Mouse (Mus musculus) heart, embryonic 11.5 days (tissue): Measurements from ENCODE around the gene Ddc. TPM values are rescaled to one million over a fixed set of nuclear protein-coding genes. Genes with fewer than 3 reads are reported as not detected.

Source experiments
- ATAC-seq: fragments of 200-750 bp; cut with Nextera tagmentation; replicated peaks from 2 replicates; pipeline ENCODE4 v1.8.0; 2017; ENCODE audit warnings: moderate library complexity; ENCODE audit not compliant: insufficient number of reproducible peaks, low FRiP score, low TSS enrichment
- H3K27ac ChIP-seq: fragments of 300-500 bp; sonication (generic); 2 replicates; pipeline ENCODE4 v1.5.1; 2014; ENCODE audit warnings: mild to moderate bottlenecking, low read depth, low read length
- H3K27me3 ChIP-seq: fragments of 300-500 bp; sonication (generic); 2 replicates; pipeline ENCODE4 v1.6.1; 2014; ENCODE audit warnings: mild to moderate bottlenecking, low read length, mixed read lengths; ENCODE audit not compliant: control insufficient read depth, insufficient read depth
- H3K36me3 ChIP-seq: fragments of 300-500 bp; sonication (generic); 2 replicates; pipeline ENCODE4 v1.6.1; 2014; ENCODE audit warnings: mild to moderate bottlenecking, low read length, moderate library complexity, mixed read lengths; ENCODE audit not compliant: control insufficient read depth, insufficient read depth
- H3K4me1 ChIP-seq: fragments of 300-500 bp; sonication (generic); 2 replicates; pipeline ENCODE4 v1.6.1; 2014; ENCODE audit warnings: low read length; ENCODE audit not compliant: control insufficient read depth, insufficient read depth
- H3K4me2 ChIP-seq: fragments of 300-500 bp; sonication (generic); 2 replicates; pipeline ENCODE4 v1.6.1; 2014; ENCODE audit warnings: mild to moderate bottlenecking, moderate library complexity
- H3K4me3 ChIP-seq: fragments of 300-500 bp; sonication (generic); 2 replicates; pipeline ENCODE4 v1.5.1; 2014; ENCODE audit warnings: low read depth, low read length
- H3K9ac ChIP-seq: fragments of 300-500 bp; sonication (generic); 2 replicates; pipeline ENCODE4 v1.6.1; 2014; ENCODE audit warnings: mild to moderate bottlenecking, low read depth, low read length, moderate library complexity
- H3K9me3 ChIP-seq: fragments of 300-500 bp; sonication (generic); replicated peaks from 2 replicates; pipeline ENCODE4 v1.6.1; 2016; ENCODE audit warnings: low read length; ENCODE audit not compliant: control insufficient read depth
- WGBS: fragments of 180-500 bp; shearing (Covaris S2); extraction: QIAGEN DNeasy Blood & Tissue Kit; methylation state at CpG from one replicate; pipeline ENCODE4 v1.1.7; 2014; ENCODE audit not compliant: insufficient replicate concordance; 5-methylcytosine and 5-hydroxymethylcytosine counted together
- polyA plus RNA-seq: library from polyadenylated mRNA; unstranded; fragments of >200 nt; fragmentation: Nextera tagmentation; extraction: Ambion mirVana; gene quantifications from 2 replicates; pipeline ENCODE4 v1.2.1, GENCODE M21; 2014

The Ddc gene
- polyA plus RNA-seq, 1 experiment from 2014 or later: 39.7 TPM

DNA sequence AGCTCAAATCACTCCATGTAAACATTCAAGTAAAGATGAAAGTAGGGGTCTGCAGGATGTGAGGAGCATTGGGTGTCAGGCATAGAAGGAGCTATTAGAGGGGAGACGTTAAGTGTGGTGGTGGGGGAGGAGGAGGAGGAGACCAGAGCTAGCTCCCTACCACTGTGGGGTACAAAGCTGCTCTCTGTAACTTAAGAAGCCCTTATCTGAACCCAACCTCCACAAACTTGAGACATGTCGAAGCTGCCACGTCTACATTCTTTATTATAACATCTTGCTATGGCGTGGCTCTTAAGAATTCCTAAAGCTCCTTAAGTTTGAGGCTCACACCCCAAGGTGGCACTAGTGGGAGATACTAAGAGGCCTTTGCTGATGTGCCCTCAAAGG, 20.1 kb downstream of the Ddc start:
- no peaks in the 10 kb centered on the region for H3K27me3 ChIP-seq
- 0 out of 2 replicates have a peak overlapping the region, but pooled peaks have one; percentile 36 for H3K9ac ChIP-seq
- 11% methylated on average over 4 of the region's 4 CpGs for WGBS
- H3K4me2 ChIP-seq: no peak overlapping the region
- ATAC-seq: no peak
- H3K36me3 ChIP-seq: no peaks in the 10 kb centered on the region
- H3K4me1 ChIP-seq: peaks cover 45% of the 10 kb centered on the region
- no peaks in the 10 kb centered on the region for H3K9me3 ChIP-seq
- peak overlapping the region; percentile 94 for H3K27ac ChIP-seq
- no peak overlapping the region for H3K4me3 ChIP-seq

GRCm38 (mm10) chr11:11876366-11876765, 21.6 kb downstream of the Ddc start:
- Histone ChIP-seq H3K36me3 (no peaks in the 10 kb centered on the region), H3K9me3 (no peaks in the 10 kb centered on the region), H3K27ac (peak overlapping the region; percentile 18; the same call in 1 of the 2 replicates), H3K9ac (no peak overlapping the region), H3K27me3 (no peaks in the 10 kb centered on the region), H3K4me2 (no peak overlapping the region), H3K4me1 (peaks cover 53% of the 10 kb centered on the region), H3K4me3 (no peak overlapping the region)
- no peak for ATAC-seq
- WGBS: 74% methylated on average over 3 of the region's 3 CpGs

DNA sequence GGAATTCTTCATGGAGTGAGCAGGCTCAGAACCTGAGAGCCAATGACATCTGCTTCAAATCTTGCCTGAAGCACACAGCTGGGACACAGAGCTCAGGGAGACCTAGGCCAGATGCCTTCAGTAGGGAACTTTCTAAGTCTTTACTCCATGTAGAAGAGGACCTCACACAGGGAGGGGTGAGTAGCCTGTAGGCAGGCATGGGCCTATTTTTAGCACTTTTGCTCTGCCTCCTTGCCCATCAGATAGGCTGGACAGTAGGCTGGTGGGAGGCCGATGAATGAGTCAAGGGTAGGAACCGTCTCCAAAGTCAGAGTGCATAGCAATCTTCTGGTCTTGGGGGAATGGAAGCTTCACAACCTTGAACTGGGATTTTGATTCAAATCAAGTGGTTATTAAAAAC, 22.7 kb downstream of the Ddc start:
- H3K4me1 ChIP-seq: peaks cover 52% of the 10 kb centered on the region
- no peaks in the 10 kb centered on the region for H3K9me3 ChIP-seq
- ATAC-seq: peak; percentile 46
- 24% methylated on average over 2 of the region's 2 CpGs for WGBS
- H3K4me3 ChIP-seq: no peak overlapping the region
- no peak overlapping the region for H3K9ac ChIP-seq
- H3K36me3 ChIP-seq: no peaks in the 10 kb centered on the region
- no peaks in the 10 kb centered on the region for H3K27me3 ChIP-seq
- peak overlapping the region; percentile 81 for H3K27ac ChIP-seq
- H3K4me2 ChIP-seq: no peak overlapping the region

- WGBS: 55% methylated on average over 20 of the region's 20 CpGs
- no peak overlapping the region for H3K4me3 ChIP-seq
- H3K36me3 ChIP-seq: no peaks in the 10 kb centered on the region
- H3K27me3 ChIP-seq: no peaks in the 10 kb centered on the region
- no peak for ATAC-seq
- H3K9ac ChIP-seq: 0 out of 2 replicates have a peak overlapping the region, but pooled peaks have one; percentile 35
- no peak overlapping the region for H3K4me2 ChIP-seq
- no peaks in the 10 kb centered on the region for H3K9me3 ChIP-seq
- H3K4me1 ChIP-seq: peaks cover 34% of the 10 kb centered on the region
- H3K27ac ChIP-seq: peak overlapping the region; percentile 64
Observed at GRCm38 (mm10) chr11:11873023-11873908, 24.7 kb downstream of the Ddc start.

- peak overlapping the region; percentile 74 for H3K27ac ChIP-seq
- H3K4me2 ChIP-seq: no peak overlapping the region
- H3K36me3 ChIP-seq: no peaks in the 10 kb centered on the region
- no peaks in the 10 kb centered on the region for H3K9me3 ChIP-seq
- H3K27me3 ChIP-seq: no peaks in the 10 kb centered on the region
- no peak for ATAC-seq
- peaks cover 31% of the 10 kb centered on the region for H3K4me1 ChIP-seq
- 66% methylated on average over 3 of the region's 3 CpGs for WGBS
- H3K9ac ChIP-seq: no peak overlapping the region
- H3K4me3 ChIP-seq: no peak overlapping the region
Observed at GRCm38 (mm10) chr11:11872140-11872795, 25.7 kb downstream of the Ddc start.

DNA sequence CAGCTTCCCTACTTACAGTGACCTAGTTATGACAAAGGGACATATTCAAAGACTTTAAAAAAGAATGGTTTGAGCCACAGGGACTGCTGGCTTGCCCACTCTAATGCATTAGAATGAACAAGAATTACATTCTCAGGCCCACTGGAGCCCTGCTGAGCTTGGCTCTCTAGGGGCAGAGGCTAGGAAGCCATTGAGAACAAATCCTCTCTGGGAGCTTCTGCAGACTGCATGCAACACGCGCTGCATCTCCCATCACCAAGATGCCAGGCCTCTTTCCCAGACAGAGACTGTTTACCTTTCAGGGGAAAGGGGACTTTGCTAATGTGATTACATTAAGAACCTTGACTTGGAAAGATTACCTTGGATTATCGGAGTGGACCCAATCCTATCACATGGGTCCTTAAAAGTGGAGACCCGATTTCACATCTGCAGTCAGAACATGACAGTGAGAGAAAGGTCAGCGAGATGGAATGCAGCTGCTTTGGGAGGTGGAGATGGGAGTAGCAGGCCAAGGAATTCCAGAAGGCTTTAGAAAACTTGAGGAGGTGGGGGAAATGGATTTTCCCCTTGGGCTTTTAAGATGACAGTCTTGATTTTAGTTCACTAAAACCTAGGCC, 26.6 kb downstream of the Ddc start:
- WGBS: 27% methylated on average over 5 of the region's 5 CpGs
- Histone ChIP-seq H3K27me3 (no peaks in the 10 kb centered on the region), H3K4me3 (no peak overlapping the region), H3K36me3 (no peaks in the 10 kb centered on the region), H3K27ac (peak overlapping the region; percentile 74), H3K9ac (no peak overlapping the region), H3K4me1 (peaks cover 30% of the 10 kb centered on the region), H3K9me3 (no peaks in the 10 kb centered on the region), H3K4me2 (no peak overlapping the region)
- ATAC-seq: no peak

DNA sequence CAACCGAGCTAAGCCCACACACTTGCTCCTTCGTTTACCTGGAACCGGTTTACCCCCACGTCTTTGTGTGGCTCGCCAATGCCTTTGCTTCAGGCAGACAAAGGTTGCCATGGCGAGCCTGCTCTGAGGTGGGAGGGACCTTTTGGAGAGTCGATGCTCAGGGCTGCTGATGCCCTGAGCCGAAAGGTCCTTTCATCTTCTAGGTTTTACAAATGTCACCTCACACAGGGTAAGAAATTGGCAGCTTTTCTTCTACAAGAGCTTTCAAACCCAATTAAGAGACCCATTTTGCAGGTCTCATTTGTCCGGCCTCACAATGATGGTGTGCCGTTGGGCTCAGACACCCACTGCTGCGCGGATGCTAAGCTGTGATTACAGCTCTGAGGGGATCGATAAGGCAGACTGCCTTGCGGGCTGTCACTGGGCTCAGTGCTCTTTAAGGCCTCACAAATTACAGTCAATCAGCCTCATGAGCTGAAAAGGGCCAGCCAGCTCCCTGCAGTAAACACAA, 29.9 kb downstream of the Ddc start:
- WGBS: 13% methylated on average over 14 of the region's 14 CpGs
- Histone ChIP-seq H3K27me3 (no peaks in the 10 kb centered on the region), H3K9ac (0 out of 2 replicates have a peak overlapping the region, but pooled peaks have one; percentile 43), H3K4me2 (peak overlapping the region; percentile 36; the same call in 1 of the 2 replicates), H3K27ac (0 out of 2 replicates have a peak overlapping the region, but pooled peaks have one; percentile 50), H3K4me1 (peaks cover 18% of the 10 kb centered on the region), H3K9me3 (no peaks in the 10 kb centered on the region), H3K4me3 (no peak overlapping the region), H3K36me3 (no peaks in the 10 kb centered on the region)
- no peak for ATAC-seq

- Histone ChIP-seq H3K9ac (no peak overlapping the region), H3K27ac (no peak overlapping the region), H3K9me3 (no peaks in the 10 kb centered on the region), H3K27me3 (no peaks in the 10 kb centered on the region), H3K36me3 (no peaks in the 10 kb centered on the region), H3K4me1 (peaks cover 10% of the 10 kb centered on the region), H3K4me3 (no peak overlapping the region), H3K4me2 (no peak overlapping the region)
- ATAC-seq: no peak
- 59% methylated on average over 5 of the region's 5 CpGs for WGBS
Observed at GRCm38 (mm10) chr11:11866696-11867095, 31.2 kb downstream of the Ddc start.
